Mouse (Mus musculus) CD4-positive, CD25-positive, alpha-beta regulatory T cell, adult 2 months (primary cell): ENCODE data around the gene Esr2.
"Not testable (repeated sequence)": the region's sequence is repeated elsewhere in the genome, so short reads cannot be mapped to it uniquely, and the experiment has no call there.

Source experiments
- DNase-seq: peaks from one replicate; pipeline ENCODE4 v3.0.0-alpha.2; 2012; ENCODE audit warnings: low read depth, low spot score

The Esr2 gene

GRCm38 (mm10) chr12:76165641-76166040 is 11.4 kb downstream of the Esr2 start:
- DNase-seq = no peak

GRCm38 (mm10) chr12:76152389-76152788 is 24.7 kb downstream of the Esr2 start:
- not testable (repeated sequence) for DNase-seq

- DNase-seq = no peak
Measured at GRCm38 (mm10) chr12:76136701-76137100, 40.4 kb downstream of the Esr2 start.

GRCm38 (mm10) chr12:76133081-76133480 is 44.0 kb downstream of the Esr2 start:
- DNase-seq = not testable (repeated sequence)

- no peak for DNase-seq
Measured at GRCm38 (mm10) chr12:76132591-76132990, 44.5 kb downstream of the Esr2 start.

- DNase-seq = no peak
Measured at GRCm38 (mm10) chr12:76130891-76131290, 46.2 kb downstream of the Esr2 start.

- peak; percentile 70 for DNase-seq
Measured at GRCm38 (mm10) chr12:76130281-76130680, 46.8 kb downstream of the Esr2 start.

GRCm38 (mm10) chr12:76128831-76129230 is 48.2 kb downstream of the Esr2 start:
- no peak for DNase-seq

GRCm38 (mm10) chr12:76128306-76128705 is 48.8 kb downstream of the Esr2 start:
- no peak for DNase-seq

- DNase-seq = no peak
Measured at GRCm38 (mm10) chr12:76123223-76123622, 53.8 kb downstream of the Esr2 start.

GRCm38 (mm10) chr12:76117632-76118153 is 59.4 kb downstream of the Esr2 start:
- no peak for DNase-seq

- no peak for DNase-seq
Measured at GRCm38 (mm10) chr12:76116577-76116976, 60.5 kb downstream of the Esr2 start.

- no peak for DNase-seq
Measured at GRCm38 (mm10) chr12:76111046-76111445, 66.0 kb downstream of the Esr2 start.

GRCm38 (mm10) chr12:76109646-76110405 is 67.2 kb downstream of the Esr2 start:
- DNase-seq = no peak

GRCm38 (mm10) chr12:76104596-76105351 is 72.3 kb downstream of the Esr2 start:
- no peak for DNase-seq

GRCm38 (mm10) chr12:76102621-76103020 is 74.4 kb downstream of the Esr2 start:
- DNase-seq = no peak

- DNase-seq = peak; percentile 39
Measured at GRCm38 (mm10) chr12:76095117-76096035, 81.7 kb downstream of the Esr2 start.

GRCm38 (mm10) chr12:76093613-76094588 is 83.2 kb downstream of the Esr2 start:
- DNase-seq = no peak

GRCm38 (mm10) chr12:76092789-76093466 is 84.1 kb downstream of the Esr2 start:
- DNase-seq = no peak

- peak; percentile 74 for DNase-seq
Measured at GRCm38 (mm10) chr12:76087025-76087424, 90.0 kb downstream of the Esr2 start.
